Mouse (Mus musculus) MEL (cell line): Measurements from ENCODE around the gene Zmynd10.

Experiments
- CHD2 ChIP-seq: IDR thresholded peaks from 2 replicates; pipeline ENCODE4 v1.6.1; 2011; ENCODE audit warnings: low read length, improper control_type of control experiment
- CTCF ChIP-seq, 3 experiments: IDR thresholded peaks in 2 of 3; conservative IDR thresholded peaks in 1 of 3; 2 replicates each; pipeline ENCODE4 v1.5.1; 2011 to 2012; ENCODE audit warnings: low read length in 3 of 3, low read depth in 2 of 3, mild to moderate bottlenecking in 2 of 3, improper control_type of control experiment in 1 of 3, inconsistent platforms in 1 of 3, mixed read lengths in 1 of 3, moderate library complexity in 1 of 3; ENCODE audit not compliant: control insufficient read depth in 1 of 3, insufficient read depth in 1 of 3, poor library complexity in 1 of 3, severe bottlenecking in 1 of 3
- GATA1 ChIP-seq: IDR thresholded peaks from 2 replicates; pipeline ENCODE4 v1.6.1; 2011; ENCODE audit warnings: low read depth, low read length, improper control_type of control experiment
- MYB ChIP-seq: IDR thresholded peaks from 2 replicates; pipeline ENCODE4 v1.6.1; 2011; ENCODE audit warnings: mild to moderate bottlenecking, low read depth, low read length, improper control_type of control experiment
- POLR2A ChIP-seq, 2 experiments: IDR thresholded peaks; 2 replicates each; pipeline ENCODE4 v1.6.1; 2011 to 2012; ENCODE audit warnings: low read length in 2 of 2, mild to moderate bottlenecking in 2 of 2, control low read depth in 1 of 2, improper control_type of control experiment in 1 of 2, low read depth in 1 of 2, moderate library complexity in 1 of 2; ENCODE audit not compliant: control insufficient read depth in 1 of 2, insufficient read depth in 1 of 2, poor library complexity in 1 of 2
- RAD21 ChIP-seq: IDR thresholded peaks from 2 replicates; pipeline ENCODE4 v1.6.1; 2011; ENCODE audit warnings: mild to moderate bottlenecking, low read depth, low read length, improper control_type of control experiment
- ZC3H11A ChIP-seq: IDR thresholded peaks from 2 replicates; pipeline ENCODE4 v1.6.1; 2012; ENCODE audit warnings: low read depth, mild to moderate bottlenecking, inconsistent platforms, low read length, improper control_type of control experiment

GRCm38 (mm10) chr9:107547957-107548356, 859 bp downstream of the Zmynd10 start:
- TF ChIP-seq GATA1 (no peak), CTCF (IDR thresholded peaks at IDR 0.05 in 2 of 3, conservative IDR thresholded peaks at IDR 0.05 in 1 of 3; ENCODE audit: control insufficient read depth in 1 of 3, insufficient read depth in 1 of 3, low read depth in 2 of 3, low read length in 3 of 3, poor library complexity in 1 of 3, severe bottlenecking in 1 of 3) (no peak), RAD21 (no peak), POLR2A (IDR thresholded peaks at IDR 0.05; ENCODE audit: control insufficient read depth in 1 of 2, insufficient read depth in 1 of 2, low read depth in 1 of 2, low read length in 2 of 2, poor library complexity in 1 of 2) (no peak), MYB (no peak), ZC3H11A (no peak), CHD2 (no peak)
